Mouse (Mus musculus): ENCODE results near the gene Pfkp. TPM values are rescaled to one million over a fixed set of nuclear protein-coding genes. Genes with fewer than 3 reads are reported as not detected.

Pfkp gene
- total RNA-seq, 2 experiments from 2014 or later = 201 to 202 TPM

Other genes with a start within 250 kb of the Pfkp start
- 10 to 100 TPM; 42.5 to 46.8 TPM for gene Pitrm1, start 100.6 kb downstream of the Pfkp start, total RNA-seq (2021)

Data from layer of hippocampus, postnatal 25 days (tissue).